ENCODE assay signal across 9 mouse cellular contexts in genomic region chr10:116472579-116472978, GRCm38 (mm10). TPM values are rescaled to one million over a fixed set of nuclear protein-coding genes. Genes with fewer than 3 reads are reported as not detected.
DNase-seq lines count a peak whose midpoint lies in the region; ATAC-seq and TF ChIP-seq lines count a peak whose summit lies in the region.
"Had no signal": no experiment of that assay in that cellular context is flagged by ENCODE, and none has a peak within 500 bp of the region (broad histone marks: within the 10 kb centered on the region; RNA-seq: fewer than 3 reads in every experiment).

No protein-coding gene starts in this region.

- peak overlapping the region; percentile 62 for H3K4me3 ChIP-seq in kidney, embryonic 15.5 days (replicated peaks)
- peak overlapping the region; percentile 93 for H3K4me3 ChIP-seq in cortical plate, adult 2 months (ENCODE audit: insufficient read depth, low read length)
- H3K4me3 ChIP-seq in hindbrain, embryonic 12.5 days = peak overlapping the region; percentile 62
- H3K4me3 ChIP-seq in midbrain, embryonic 13.5 days (replicated peaks) = peak overlapping the region; percentile 56

- 4% methylated on average over 5 of the region's 5 CpGs for WGBS in kidney, embryonic 15.5 days
- WGBS in hindbrain, embryonic 12.5 days = 7% methylated on average over 5 of the region's 5 CpGs
- WGBS in midbrain, embryonic 13.5 days = 14% methylated on average over 5 of the region's 5 CpGs

- peaks cover 22% of the 10 kb centered on the region for H3K4me1 ChIP-seq in kidney, embryonic 15.5 days
- H3K4me1 ChIP-seq in cortical plate, adult 2 months (ENCODE audit: control insufficient read depth, insufficient read depth, low read length) = no peaks in the 10 kb centered on the region; the same call in 1 of the 2 replicates
- peaks cover 17% of the 10 kb centered on the region for H3K4me1 ChIP-seq in hindbrain, embryonic 12.5 days
- H3K4me1 ChIP-seq in midbrain, embryonic 13.5 days (replicated peaks) = peaks cover 30% of the 10 kb centered on the region

- 0 out of 2 replicates have a peak, but pooled peaks cover 2% of the 10 kb centered on the region for H3K9me3 ChIP-seq in kidney, embryonic 15.5 days (replicated peaks)
- H3K9me3 ChIP-seq in hindbrain, embryonic 12.5 days (replicated peaks) = peaks cover 3% of the 10 kb centered on the region; the same call in 1 of the 2 replicates
- no peaks in the 10 kb centered on the region for H3K9me3 ChIP-seq in midbrain, embryonic 13.5 days

- peak overlapping the region; percentile 94 for H3K4me2 ChIP-seq in kidney, embryonic 15.5 days
- H3K4me2 ChIP-seq in hindbrain, embryonic 12.5 days (replicated peaks) = peak overlapping the region; percentile 93
- H3K4me2 ChIP-seq in midbrain, embryonic 13.5 days (replicated peaks) = peak overlapping the region; percentile 90

- TF ChIP-seq CTCF in cortical plate, adult 2 months (IDR thresholded peaks at IDR 0.05; ENCODE audit: extremely low read depth, insufficient read depth, low read length) = no peak

- peak overlapping the region; percentile 65 for H3K9ac ChIP-seq in kidney, embryonic 15.5 days
- peak overlapping the region; percentile 85 for H3K9ac ChIP-seq in hindbrain, embryonic 12.5 days
- H3K9ac ChIP-seq in midbrain, embryonic 13.5 days (replicated peaks) = peak overlapping the region; percentile 82

- no peak for TF ChIP-seq POLR2A in cortical plate, adult 2 months (IDR thresholded peaks at IDR 0.05; ENCODE audit: extremely low read depth, insufficient read depth, low read length)

- ATAC-seq in kidney, embryonic 15.5 days (replicated peaks; ENCODE audit: low FRiP score) = 0 out of 2 replicates have a peak, but pooled peaks have one; percentile 2
- ATAC-seq in hindbrain, embryonic 12.5 days (ENCODE audit: low FRiP score) = peak; percentile 4; the same call in 1 of the 2 replicates
- ATAC-seq in midbrain, embryonic 13.5 days = no peak; the same call in 1 of the 2 replicates

- no peaks in the 10 kb centered on the region for H3K36me3 ChIP-seq in kidney, embryonic 15.5 days
- no peaks in the 10 kb centered on the region for H3K36me3 ChIP-seq in hindbrain, embryonic 12.5 days
- H3K36me3 ChIP-seq in midbrain, embryonic 13.5 days = no peaks in the 10 kb centered on the region

- peaks cover 5% of the 10 kb centered on the region; the same call in 1 of the 2 replicates for H3K27me3 ChIP-seq in kidney, embryonic 15.5 days
- no peaks in the 10 kb centered on the region for H3K27me3 ChIP-seq in hindbrain, embryonic 12.5 days
- 0 out of 2 replicates have a peak, but pooled peaks cover 4% of the 10 kb centered on the region for H3K27me3 ChIP-seq in midbrain, embryonic 13.5 days

- DNase-seq in kidney, adult 11 months = no peak
- DNase-seq in right cerebral cortex, postnatal 4 days = no peak
- DNase-seq in layer of hippocampus, adult 18-20 months (ENCODE audit: low spot score in 2 of 2) = no peak
- DNase-seq in layer of hippocampus, adult 9-11 months = no peak

- H3K27ac ChIP-seq in kidney, embryonic 15.5 days = no peak overlapping the region
- no peak overlapping the region for H3K27ac ChIP-seq in cortical plate, adult 2 months (ENCODE audit: insufficient read depth, low read length)
- no peak overlapping the region for H3K27ac ChIP-seq in hindbrain, embryonic 12.5 days
- H3K27ac ChIP-seq in midbrain, embryonic 13.5 days = no peak overlapping the region
- H3K27ac ChIP-seq: macrophage had no signal

RNA-seq across cellular contexts. Expression of gene Kcnmb4, which starts 1.1 kb away (rescaled TPM):
- 4.6 and 5.6 TPM in 2 replicates for polyA plus RNA-seq in kidney, embryonic 15.5 days (2015; fragmentation: Nextera tagmentation; extraction: Ambion mirVana)
- polyA plus RNA-seq in cortical plate, adult 2 months (2012; rRNA removed) = 117 and 129 TPM in 2 replicates
- polyA plus RNA-seq in hindbrain, embryonic 12.5 days (2016; fragmentation: Nextera tagmentation; extraction: Ambion mirVana) = 19.9 and 20.5 TPM in 2 replicates
- polyA plus RNA-seq in midbrain, embryonic 13.5 days (2015; fragmentation: Nextera tagmentation; extraction: Ambion mirVana) = 12.9 and 13.1 TPM in 2 replicates
- 10 to 100 TPM; 68.9 to 76.2 TPM for total RNA-seq in layer of hippocampus, adult 18-20 months (2021)
- polyA plus RNA-seq: macrophage had no signal
